Mouse (Mus musculus): ENCODE measurements at regions not wholly inside any gene's neighbourhood (a gene's known extent, or its start where the extent isn't known, plus 50 kb on each side); places are given as distances from the start of the nearest gene placed in this dataset.

- H3K4me2 ChIP-seq (ENCODE audit: low read depth): no peak overlapping the region
- no peaks in the 10 kb centered on the region for H3K9me3 ChIP-seq (ENCODE audit: control insufficient read depth, low read length)
- peaks cover 0 to 4% of the 10 kb centered on the region in 2 experiments; a peak in 1 of 4 replicates for H3K4me1 ChIP-seq (replicated peaks; ENCODE audit: control insufficient read depth in 2 of 2, insufficient read depth in 2 of 2, low read length in 1 of 2)
- H3K27me3 ChIP-seq (ENCODE audit: control insufficient read depth, insufficient read depth, low read length): no peaks in the 10 kb centered on the region
- DNase-seq (ENCODE audit: low read depth in 3 of 3, low spot score in 3 of 3): no peak
- no peak overlapping the region for H3K9ac ChIP-seq (replicated peaks)
- H3K36me3 ChIP-seq (replicated peaks; ENCODE audit: control insufficient read depth, insufficient read depth, low read depth): no peaks in the 10 kb centered on the region
- no peak overlapping the region for H3K27ac ChIP-seq
- no peak for TF ChIP-seq EP300 (IDR thresholded peaks at IDR 0.05; ENCODE audit: low read depth)
- no peak for TF ChIP-seq CTCF (IDR thresholded peaks at IDR 0.05; ENCODE audit: low read depth)
- WGBS (ENCODE audit: insufficient replicate concordance): 69% methylated on average over 5 of the region's 5 CpGs
- no peak overlapping the region for H3K4me3 ChIP-seq (ENCODE audit: insufficient read depth in 1 of 2, low read depth in 2 of 2, low read length in 2 of 2)
- no peak for ATAC-seq (ENCODE audit: insufficient read depth)
Observed at GRCm38 (mm10) chr10:17542847-17543421, 180.1 kb upstream of the Cited2 start.

GRCm38 (mm10) chr10:17545291-17545690, 177.7 kb upstream of the Cited2 start:
- DNase-seq (ENCODE audit: low read depth in 3 of 3, low spot score in 3 of 3) (no peak), ATAC-seq (ENCODE audit: insufficient read depth) (no peak)
- no peak for TF ChIP-seq EP300 (IDR thresholded peaks at IDR 0.05; ENCODE audit: low read depth)
- TF ChIP-seq CTCF (IDR thresholded peaks at IDR 0.05; ENCODE audit: low read depth): no peak
- no peak overlapping the region for H3K4me3 ChIP-seq (ENCODE audit: insufficient read depth in 1 of 2, low read depth in 2 of 2, low read length in 2 of 2)
- peaks cover 6 to 15% of the 10 kb centered on the region in 2 experiments; a peak in 3 of 4 replicates for H3K4me1 ChIP-seq (replicated peaks; ENCODE audit: control insufficient read depth in 2 of 2, insufficient read depth in 2 of 2, low read length in 1 of 2)
- no peak overlapping the region for H3K27ac ChIP-seq
- no peaks in the 10 kb centered on the region for H3K36me3 ChIP-seq (replicated peaks; ENCODE audit: control insufficient read depth, insufficient read depth, low read depth)
- no peaks in the 10 kb centered on the region for H3K27me3 ChIP-seq (ENCODE audit: control insufficient read depth, insufficient read depth, low read length)
- H3K9ac ChIP-seq (replicated peaks): no peak overlapping the region
- H3K4me2 ChIP-seq (ENCODE audit: low read depth): no peak overlapping the region
- no peaks in the 10 kb centered on the region for H3K9me3 ChIP-seq (ENCODE audit: control insufficient read depth, low read length)

GRCm38 (mm10) chr10:17547986-17548385, 175.0 kb upstream of the Cited2 start:
- no peaks in the 10 kb centered on the region for H3K9me3 ChIP-seq (ENCODE audit: control insufficient read depth, low read length)
- no peak overlapping the region for H3K4me2 ChIP-seq (ENCODE audit: low read depth)
- H3K27me3 ChIP-seq (ENCODE audit: control insufficient read depth, insufficient read depth, low read length): no peaks in the 10 kb centered on the region
- no peak overlapping the region for H3K27ac ChIP-seq
- H3K4me3 ChIP-seq (ENCODE audit: insufficient read depth in 1 of 2, low read depth in 2 of 2, low read length in 2 of 2): no peak overlapping the region
- peaks cover 8 to 13% of the 10 kb centered on the region in 2 experiments; a peak in 3 of 4 replicates for H3K4me1 ChIP-seq (replicated peaks; ENCODE audit: control insufficient read depth in 2 of 2, insufficient read depth in 2 of 2, low read length in 1 of 2)
- 67% methylated on average over 3 of the region's 3 CpGs for WGBS (ENCODE audit: insufficient replicate concordance)
- ATAC-seq (ENCODE audit: insufficient read depth) (no peak), DNase-seq (ENCODE audit: low read depth in 3 of 3, low spot score in 3 of 3) (no peak)
- TF ChIP-seq EP300 (IDR thresholded peaks at IDR 0.05; ENCODE audit: low read depth): no peak
- TF ChIP-seq CTCF (IDR thresholded peaks at IDR 0.05; ENCODE audit: low read depth): no peak
- H3K9ac ChIP-seq (replicated peaks): no peak overlapping the region
- H3K36me3 ChIP-seq (replicated peaks; ENCODE audit: control insufficient read depth, insufficient read depth, low read depth): no peaks in the 10 kb centered on the region

- H3K9me3 ChIP-seq (ENCODE audit: control insufficient read depth, low read length): no peaks in the 10 kb centered on the region
- WGBS (ENCODE audit: insufficient replicate concordance): 57% methylated on average over 14 of the region's 14 CpGs
- no peak overlapping the region for H3K4me3 ChIP-seq (ENCODE audit: insufficient read depth in 1 of 2, low read depth in 2 of 2, low read length in 2 of 2)
- no peaks in the 10 kb centered on the region for H3K36me3 ChIP-seq (replicated peaks; ENCODE audit: control insufficient read depth, insufficient read depth, low read depth)
- no peaks in the 10 kb centered on the region for H3K27me3 ChIP-seq (ENCODE audit: control insufficient read depth, insufficient read depth, low read length)
- H3K9ac ChIP-seq (replicated peaks): no peak overlapping the region
- H3K27ac ChIP-seq: no peak overlapping the region
- TF ChIP-seq CTCF (IDR thresholded peaks at IDR 0.05; ENCODE audit: low read depth) (no peak), EP300 (IDR thresholded peaks at IDR 0.05; ENCODE audit: low read depth) (no peak)
- peaks cover 8 to 13% of the 10 kb centered on the region in 2 experiments; a peak in 3 of 4 replicates for H3K4me1 ChIP-seq (replicated peaks; ENCODE audit: control insufficient read depth in 2 of 2, insufficient read depth in 2 of 2, low read length in 1 of 2)
- DNase-seq (ENCODE audit: low read depth in 3 of 3, low spot score in 3 of 3) (no peak), ATAC-seq (ENCODE audit: insufficient read depth) (no peak)
- no peak overlapping the region for H3K4me2 ChIP-seq (ENCODE audit: low read depth)
Observed at GRCm38 (mm10) chr10:17548629-17549580, 174.1 kb upstream of the Cited2 start.

Measured in liver, embryonic 14.5 days (tissue).